Mouse (Mus musculus): ENCODE measurements around the gene Bms1. TPM values are rescaled to one million over a fixed set of nuclear protein-coding genes. Genes with fewer than 3 reads are reported as not detected.

Bms1 gene
- 23.1 and 30.0 TPM in 2 replicates for polyA plus RNA-seq (2015; fragmentation: Nextera tagmentation; extraction: Ambion mirVana)

DNA sequence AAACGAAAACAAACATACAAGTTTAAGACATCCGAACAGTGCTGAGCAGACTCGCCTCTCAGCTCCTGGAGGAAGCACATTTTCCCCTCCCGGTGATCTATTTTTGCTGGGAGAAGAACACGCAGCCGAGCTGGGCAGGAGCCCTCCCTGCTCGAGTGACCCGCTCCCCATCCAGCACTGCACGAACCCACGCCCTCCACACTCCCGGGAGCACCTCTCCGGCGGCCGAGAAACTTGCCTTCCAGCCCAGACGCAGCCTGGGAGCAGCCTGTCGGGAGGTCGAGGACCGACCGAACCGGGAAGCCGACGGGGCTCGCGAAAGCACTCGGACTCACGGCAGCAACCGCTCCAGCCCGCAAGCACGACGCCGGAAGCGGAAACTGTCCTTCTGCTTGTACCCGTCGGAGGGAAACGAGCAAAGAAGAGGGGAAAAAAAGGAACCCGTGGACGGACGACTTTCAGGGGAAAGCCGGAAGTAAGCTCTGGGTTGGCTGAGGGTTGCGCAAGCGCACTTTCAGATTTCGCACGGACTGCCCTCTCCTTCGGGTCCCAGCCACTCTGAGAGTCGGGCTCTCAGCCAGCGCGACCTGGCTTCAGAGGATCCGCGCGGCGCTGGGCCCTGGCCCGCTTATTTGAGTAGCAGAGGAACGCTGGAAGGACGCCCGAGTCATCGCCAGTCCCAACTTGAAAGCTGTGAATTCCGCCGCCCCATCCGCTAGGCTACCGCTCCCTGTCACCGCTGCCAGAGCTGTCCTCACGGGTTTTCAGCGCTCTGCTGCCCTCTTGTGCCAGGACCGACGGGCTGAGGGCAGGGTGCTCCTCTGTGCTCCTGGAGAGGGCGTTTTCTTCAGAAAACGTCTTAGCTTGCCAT is at the start of gene Bms1:
Gene Bms1, minus strand, starts transcription at position 425 of the 871 bp plus-strand sequence.
- DNase-seq (peak; percentile 89), ATAC-seq (ENCODE audit: low read depth) (peak; percentile 97)
- peak within 1 kb of the TSS; percentile 76 for H3K27ac ChIP-seq
- H3K9me3 ChIP-seq (replicated peaks), result no peaks in the 10 kb centered on the region
- peak within 1 kb of the TSS; percentile 91 for H3K9ac ChIP-seq
- peak within 1 kb of the TSS; percentile 91 for H3K4me3 ChIP-seq (replicated peaks)
- H3K36me3 ChIP-seq, result peaks cover 32% of the 10 kb centered on the region
- peaks cover 15% of the 10 kb centered on the region for H3K4me1 ChIP-seq (replicated peaks)
- H3K27me3 ChIP-seq, result no peaks in the 10 kb centered on the region
- WGBS (ENCODE audit: insufficient replicate concordance), result under 1% methylated on average over 67 of the region's 67 CpGs
- H3K4me2 ChIP-seq, result peak within 1 kb of the TSS; percentile 75

DNA sequence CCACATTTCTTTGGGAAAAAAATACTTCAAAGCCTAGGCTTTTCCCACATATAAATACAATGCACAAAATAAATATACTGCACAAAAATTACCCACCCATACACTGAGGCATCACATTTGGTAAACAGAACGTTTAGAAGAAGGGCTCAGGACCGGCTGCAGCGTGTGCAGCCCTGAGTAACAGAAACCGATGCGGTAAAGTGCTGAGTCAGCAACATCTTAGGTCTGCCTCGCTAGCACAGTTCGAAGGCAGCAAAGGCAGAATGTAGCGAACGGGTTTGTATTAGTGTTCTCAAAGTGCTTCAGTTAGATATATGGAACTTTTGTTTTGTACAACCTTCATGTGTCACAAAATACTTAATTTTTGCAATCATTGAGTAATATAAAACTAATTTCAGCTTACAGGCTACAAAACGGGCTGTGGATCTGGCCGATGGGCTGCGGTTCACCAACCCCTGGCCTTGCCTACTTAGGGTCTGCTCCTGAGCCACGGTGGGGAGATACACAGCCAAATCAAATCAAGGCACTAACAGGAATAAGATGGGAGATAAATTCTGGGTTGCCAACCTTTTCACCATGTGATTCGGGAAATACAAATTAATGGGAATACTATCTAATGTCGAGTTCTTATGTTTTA is 42.9 kb upstream of the Bms1 start:
- no peaks in the 10 kb centered on the region for H3K4me1 ChIP-seq (replicated peaks)
- no peaks in the 10 kb centered on the region for H3K27me3 ChIP-seq
- H3K36me3 ChIP-seq, result no peaks in the 10 kb centered on the region
- no peak overlapping the region for H3K9ac ChIP-seq
- no peak overlapping the region for H3K4me3 ChIP-seq (replicated peaks)
- H3K27ac ChIP-seq, result no peak overlapping the region
- no peaks in the 10 kb centered on the region for H3K9me3 ChIP-seq (replicated peaks)
- no peak overlapping the region for H3K4me2 ChIP-seq
- no peak for DNase-seq
- WGBS (ENCODE audit: insufficient replicate concordance), result 70% methylated on average over 15 of the region's 15 CpGs
- no peak for ATAC-seq (ENCODE audit: low read depth)

DNA sequence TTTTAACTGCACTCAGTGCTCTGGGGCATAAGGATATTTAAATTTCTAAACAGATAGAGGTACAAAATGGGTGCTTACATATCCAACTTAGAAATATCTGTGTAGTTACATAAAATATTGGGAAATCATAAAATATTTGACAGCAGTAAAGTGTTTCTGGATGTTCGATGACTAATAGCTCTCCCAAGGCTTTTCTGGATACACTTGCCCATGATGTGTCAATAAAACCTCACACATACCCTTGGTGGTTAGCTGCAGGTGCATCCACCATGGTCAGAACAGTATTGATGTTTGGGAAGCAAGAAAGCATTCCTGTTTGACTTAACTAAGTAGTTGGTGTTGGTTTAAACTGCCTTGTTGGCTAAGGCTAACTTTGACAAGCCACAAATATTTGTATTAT is 38.5 kb upstream of the Bms1 start:
- DNase-seq, result no peak
- Histone ChIP-seq H3K27me3 (no peaks in the 10 kb centered on the region), H3K9me3 (replicated peaks) (no peaks in the 10 kb centered on the region), H3K4me3 (replicated peaks) (no peak overlapping the region), H3K4me2 (no peak overlapping the region), H3K36me3 (no peaks in the 10 kb centered on the region), H3K4me1 (replicated peaks) (0 out of 2 replicates have a peak, but pooled peaks cover 10% of the 10 kb centered on the region), H3K27ac (no peak overlapping the region), H3K9ac (no peak overlapping the region)
- no peak for ATAC-seq (ENCODE audit: low read depth)
- WGBS (ENCODE audit: insufficient replicate concordance), result 73% methylated on average over 1 of the region's 1 CpGs

DNA sequence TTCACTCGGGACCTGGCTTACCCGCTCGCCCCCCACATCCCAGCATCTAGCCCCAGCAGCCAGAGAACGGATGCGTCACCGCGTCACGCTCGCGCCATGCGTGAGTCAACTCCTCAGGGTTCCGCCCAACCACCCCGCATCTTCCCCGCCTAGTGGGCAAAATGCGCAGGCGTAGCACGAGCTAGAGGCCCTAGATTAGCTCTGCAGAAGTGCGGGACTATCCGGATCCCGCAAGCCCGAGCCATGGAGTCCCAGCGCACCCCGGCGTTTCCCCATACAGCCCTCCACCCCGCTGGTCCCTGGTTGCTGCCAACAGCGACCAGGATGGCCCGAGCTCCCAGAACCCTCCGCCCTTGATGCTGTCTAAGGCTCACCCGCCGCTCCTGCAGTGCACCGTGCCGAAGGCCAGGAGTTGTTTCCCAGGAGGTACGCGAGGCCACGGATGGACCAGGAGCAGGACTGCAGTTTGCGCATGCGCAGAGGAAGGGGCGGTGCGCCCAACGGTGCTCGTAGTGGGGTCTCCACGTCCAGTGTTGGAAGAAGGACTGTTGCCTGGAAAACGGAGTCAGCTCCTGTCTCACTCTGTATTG is 35.9 kb upstream of the Bms1 start, which contains the start of gene Zfp248:
Gene Zfp248, minus strand, starts transcription at position 487 of the 590 bp plus-strand sequence.
- Histone ChIP-seq H3K27ac (peak within 1 kb of the TSS; percentile 67), H3K36me3 (no peaks in the 10 kb centered on the region), H3K4me3 (replicated peaks) (peak within 1 kb of the TSS; percentile 73), H3K4me1 (replicated peaks) (0 out of 2 replicates have a peak, but pooled peaks cover 10% of the 10 kb centered on the region), H3K9me3 (replicated peaks) (no peaks in the 10 kb centered on the region), H3K9ac (peak within 1 kb of the TSS; percentile 79), H3K4me2 (peak within 1 kb of the TSS; percentile 90), H3K27me3 (no peaks in the 10 kb centered on the region)
- peak; percentile 64 for DNase-seq
- ATAC-seq (ENCODE audit: low read depth), result peak; percentile 84
- WGBS (ENCODE audit: insufficient replicate concordance), result under 1% methylated on average over 43 of the region's 43 CpGs

DNA sequence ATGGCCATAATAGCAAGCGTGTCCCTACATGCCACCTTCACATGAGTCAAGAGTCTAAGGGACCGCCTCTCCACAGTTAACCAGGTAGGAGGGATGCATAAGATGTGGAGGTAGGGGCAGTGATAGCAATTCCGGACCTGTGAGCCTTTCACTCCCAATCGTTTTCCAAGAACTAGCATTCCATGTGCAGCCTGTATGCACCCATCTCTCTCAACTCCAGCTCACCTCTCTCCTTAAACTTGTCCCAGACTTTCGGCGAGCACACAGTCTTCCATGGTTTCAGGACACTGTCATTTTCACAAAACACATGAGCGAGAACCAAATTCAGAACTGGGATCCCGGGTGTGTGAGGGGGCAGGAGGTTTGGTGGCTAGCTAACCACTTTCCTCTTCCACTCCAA is 35.2 kb upstream of the Bms1 start:
- ATAC-seq (ENCODE audit: low read depth), result no peak
- DNase-seq, result no peak

DNA sequence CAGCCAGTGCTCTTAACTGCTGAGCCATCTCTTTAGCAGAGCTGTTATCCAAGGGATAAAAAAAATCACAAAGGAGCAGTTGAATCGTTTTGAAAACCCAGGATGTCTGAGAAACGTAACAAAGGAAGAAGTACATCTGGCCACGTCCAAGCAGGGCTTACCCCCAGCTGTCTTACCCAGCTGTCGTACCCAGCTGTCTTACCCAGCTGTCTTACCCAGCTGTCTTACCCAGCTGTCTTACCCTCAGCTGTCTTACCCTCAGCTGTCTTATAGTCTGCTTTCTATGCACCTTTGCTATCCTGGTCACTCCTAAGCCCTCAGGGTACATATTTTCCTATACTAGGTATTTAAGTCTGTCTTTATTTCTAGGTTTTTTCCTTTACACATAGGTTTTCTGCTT is 12.2 kb upstream of the Bms1 start:
- peaks cover 28% of the 10 kb centered on the region for H3K36me3 ChIP-seq
- DNase-seq (no peak), ATAC-seq (ENCODE audit: low read depth) (no peak)
- H3K4me3 ChIP-seq (replicated peaks), result no peak overlapping the region
- no peaks in the 10 kb centered on the region for H3K4me1 ChIP-seq (replicated peaks)
- H3K27ac ChIP-seq, result no peak overlapping the region
- 66% methylated on average over 4 of the region's 4 CpGs for WGBS (ENCODE audit: insufficient replicate concordance)
- no peak overlapping the region for H3K9ac ChIP-seq
- H3K27me3 ChIP-seq, result no peaks in the 10 kb centered on the region
- H3K9me3 ChIP-seq (replicated peaks), result no peaks in the 10 kb centered on the region
- no peak overlapping the region for H3K4me2 ChIP-seq

More for the DNA sequence above, 35.2 kb upstream of the Bms1 start:
- Histone ChIP-seq H3K4me2 (peak overlapping the region; percentile 90), H3K9ac (peak overlapping the region; percentile 79), H3K36me3 (no peaks in the 10 kb centered on the region), H3K4me1 (replicated peaks) (0 out of 2 replicates have a peak, but pooled peaks cover 10% of the 10 kb centered on the region), H3K9me3 (replicated peaks) (no peaks in the 10 kb centered on the region), H3K27ac (no peak overlapping the region), H3K4me3 (replicated peaks) (peak overlapping the region; percentile 73), H3K27me3 (no peaks in the 10 kb centered on the region)
- 50% methylated on average over 8 of the region's 8 CpGs for WGBS (ENCODE audit: insufficient replicate concordance)

DNA sequence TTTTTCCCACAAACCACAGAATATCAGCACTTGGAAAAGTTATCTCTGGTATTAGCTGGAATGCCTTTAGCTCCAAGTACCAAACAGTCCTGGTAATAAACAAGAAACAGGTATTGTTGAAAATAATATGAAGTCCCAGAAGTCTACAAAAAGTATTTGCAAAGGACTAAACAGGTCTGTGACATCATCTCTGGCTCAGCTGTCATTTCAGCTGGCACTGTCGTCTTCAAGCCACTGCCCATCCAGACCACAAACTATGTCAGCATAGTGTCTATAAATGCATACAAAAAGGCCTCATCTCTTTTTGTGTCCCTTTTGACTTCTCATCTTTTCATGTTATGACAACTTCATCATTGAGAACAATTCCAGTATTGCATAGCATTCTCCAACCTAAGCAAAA is 7.4 kb upstream of the Bms1 start:
- H3K9ac ChIP-seq, result no peak overlapping the region
- WGBS (ENCODE audit: insufficient replicate concordance), result 63% methylated on average over 1 of the region's 1 CpGs
- no peak for DNase-seq
- no peaks in the 10 kb centered on the region for H3K27me3 ChIP-seq
- no peak overlapping the region for H3K27ac ChIP-seq
- peaks cover 22% of the 10 kb centered on the region for H3K36me3 ChIP-seq
- no peaks in the 10 kb centered on the region for H3K4me1 ChIP-seq (replicated peaks)
- no peak overlapping the region for H3K4me3 ChIP-seq (replicated peaks)
- H3K4me2 ChIP-seq, result no peak overlapping the region
- no peaks in the 10 kb centered on the region for H3K9me3 ChIP-seq (replicated peaks)
- ATAC-seq (ENCODE audit: low read depth), result no peak

DNA sequence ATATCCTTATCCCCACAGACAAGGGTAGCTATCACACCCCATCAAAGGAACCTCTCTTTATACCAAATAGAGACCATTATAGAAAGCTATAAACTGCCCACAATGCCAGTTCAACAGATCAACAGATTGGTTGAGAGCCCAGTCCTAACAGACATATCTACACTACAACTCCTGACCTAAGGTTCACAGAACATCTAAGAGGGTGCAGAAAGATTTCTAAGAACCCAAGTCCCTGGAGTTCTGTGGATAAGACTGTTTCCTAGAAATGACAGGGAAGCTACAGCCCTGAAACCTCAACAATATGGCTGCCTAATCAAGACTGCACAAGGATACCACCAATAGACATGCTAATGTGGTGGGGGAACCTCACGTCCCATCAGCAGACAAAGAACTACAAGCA is 8.8 kb downstream of the Bms1 start:
- Histone ChIP-seq H3K27me3 (no peaks in the 10 kb centered on the region), H3K4me1 (replicated peaks) (peaks cover 6% of the 10 kb centered on the region; the same call in 1 of the 2 replicates), H3K9ac (no peak overlapping the region), H3K4me2 (no peak overlapping the region), H3K9me3 (replicated peaks) (no peaks in the 10 kb centered on the region), H3K27ac (no peak overlapping the region), H3K4me3 (replicated peaks) (no peak overlapping the region), H3K36me3 (peaks cover 87% of the 10 kb centered on the region)
- peak; percentile 53; the same call in 1 of the 2 replicates for ATAC-seq (ENCODE audit: low read depth)
- DNase-seq, result no peak
- WGBS (ENCODE audit: insufficient replicate concordance), result 42% methylated on average over 1 of the region's 1 CpGs

DNA sequence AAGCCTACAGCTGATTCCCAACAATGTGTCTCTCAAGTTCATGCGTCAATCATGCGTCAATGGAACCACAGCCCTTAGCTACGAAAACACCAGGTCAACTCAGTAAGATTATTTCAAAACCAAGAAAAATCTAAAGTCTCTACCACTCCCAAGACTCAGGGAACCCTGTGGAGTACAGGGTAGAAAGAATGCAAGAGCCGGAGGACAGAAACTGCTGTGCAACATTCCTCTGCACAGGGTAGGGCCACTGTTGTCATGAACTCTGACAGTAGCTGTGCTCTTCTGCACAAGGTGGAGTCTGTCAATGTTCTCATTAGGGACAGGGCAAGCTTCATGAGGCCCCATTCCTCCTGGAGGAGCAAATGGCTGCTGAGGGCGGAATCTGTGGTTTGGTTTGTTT is 10.8 kb downstream of the Bms1 start:
- no peak overlapping the region for H3K27ac ChIP-seq
- H3K9me3 ChIP-seq (replicated peaks), result no peaks in the 10 kb centered on the region
- peaks cover 6% of the 10 kb centered on the region; the same call in 1 of the 2 replicates for H3K4me1 ChIP-seq (replicated peaks)
- DNase-seq (no peak), ATAC-seq (ENCODE audit: low read depth) (no peak)
- WGBS (ENCODE audit: insufficient replicate concordance), result 84% methylated on average over 5 of the region's 5 CpGs
- no peak overlapping the region for H3K4me2 ChIP-seq
- H3K4me3 ChIP-seq (replicated peaks), result no peak overlapping the region
- no peak overlapping the region for H3K9ac ChIP-seq
- H3K36me3 ChIP-seq, result peaks cover 89% of the 10 kb centered on the region
- H3K27me3 ChIP-seq, result no peaks in the 10 kb centered on the region

DNA sequence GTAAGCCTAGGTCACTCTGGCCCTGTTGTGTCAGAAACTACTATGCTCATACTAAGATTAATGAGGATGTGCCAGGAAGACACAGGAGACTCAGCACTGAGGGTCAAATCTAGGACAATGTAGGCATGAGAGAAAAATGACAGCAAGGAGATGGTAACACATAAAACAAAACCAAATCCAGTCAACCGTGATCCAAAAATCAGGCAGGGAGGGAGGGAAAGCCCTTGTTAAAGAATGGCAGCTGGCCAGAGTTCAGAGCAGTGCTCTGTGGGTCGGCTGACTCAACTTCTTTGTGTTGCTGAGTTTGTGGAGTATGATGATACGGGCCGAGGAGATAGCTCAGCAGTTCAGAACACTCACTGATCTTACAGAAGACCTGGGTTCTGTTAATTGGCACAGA is 12.9 kb downstream of the Bms1 start:
- no peak overlapping the region for H3K4me3 ChIP-seq (replicated peaks)
- ATAC-seq (ENCODE audit: low read depth) (no peak), DNase-seq (no peak)
- H3K9me3 ChIP-seq (replicated peaks), result no peaks in the 10 kb centered on the region
- H3K4me1 ChIP-seq (replicated peaks), result peaks cover 6% of the 10 kb centered on the region; the same call in 1 of the 2 replicates
- H3K27me3 ChIP-seq, result no peaks in the 10 kb centered on the region
- H3K36me3 ChIP-seq, result peaks cover 82% of the 10 kb centered on the region
- H3K27ac ChIP-seq, result no peak overlapping the region
- H3K4me2 ChIP-seq, result no peak overlapping the region
- 78% methylated on average over 4 of the region's 4 CpGs for WGBS (ENCODE audit: insufficient replicate concordance)
- no peak overlapping the region for H3K9ac ChIP-seq

DNA sequence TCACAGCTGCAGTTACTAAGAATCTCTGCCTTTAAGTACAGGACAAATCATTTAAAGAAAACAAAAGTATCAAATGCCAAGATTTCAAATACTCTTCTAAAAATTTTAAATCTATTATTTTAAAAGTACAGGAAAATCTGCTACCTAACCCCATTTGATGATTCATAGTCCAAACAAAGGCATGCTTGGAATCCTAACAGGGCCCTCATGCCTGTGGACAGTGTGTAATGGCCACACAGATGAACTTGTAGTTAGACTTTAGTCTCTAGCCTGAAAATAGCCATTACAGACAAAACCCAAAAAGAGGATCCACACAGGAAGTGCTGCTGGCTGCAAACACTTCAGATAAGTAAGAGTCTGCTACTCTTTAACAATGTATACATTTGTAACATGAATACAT is 28.5 kb downstream of the Bms1 start:
- DNase-seq (no peak), ATAC-seq (ENCODE audit: low read depth) (no peak)
- no peaks in the 10 kb centered on the region for H3K9me3 ChIP-seq (replicated peaks)
- H3K36me3 ChIP-seq, result peaks cover 81% of the 10 kb centered on the region
- no peaks in the 10 kb centered on the region for H3K4me1 ChIP-seq (replicated peaks)
- H3K4me2 ChIP-seq, result no peak overlapping the region
- no peaks in the 10 kb centered on the region for H3K27me3 ChIP-seq
- no peak overlapping the region for H3K27ac ChIP-seq
- no peak overlapping the region for H3K4me3 ChIP-seq (replicated peaks)
- H3K9ac ChIP-seq, result no peak overlapping the region

All from liver, embryonic 13.5 days (tissue).